Mouse (Mus musculus) right cerebral cortex, postnatal 36 days (tissue): ENCODE data around the gene Pard3.

Source experiments
- DNase-seq, 2 experiments: peaks; one replicate each; pipeline ENCODE4 v3.0.0; 2022; ENCODE audit warnings: low spot score in 2 of 2, mixed read lengths in 1 of 2

Pard3 gene

GRCm38 (mm10) chr8:127063551-127064360, at the start of gene Pard3:
TSS of gene Pard3 (plus strand) at chr8:127063893.
- DNase-seq, result peak; percentile 36 to 38

GRCm38 (mm10) chr8:127021830-127022229, 41.9 kb upstream of the Pard3 start:
- DNase-seq, result no peak

GRCm38 (mm10) chr8:127025256-127025717, 38.4 kb upstream of the Pard3 start:
- no peak for DNase-seq

GRCm38 (mm10) chr8:127025775-127026174, 37.9 kb upstream of the Pard3 start:
- no peak for DNase-seq

- no peak for DNase-seq
Observed at GRCm38 (mm10) chr8:127031476-127031875, 32.2 kb upstream of the Pard3 start.

GRCm38 (mm10) chr8:127038928-127039327, 24.8 kb upstream of the Pard3 start:
- peak; percentile 5 to 6 for DNase-seq

- DNase-seq, result no peak
Observed at GRCm38 (mm10) chr8:127049996-127050395, 13.7 kb upstream of the Pard3 start.

GRCm38 (mm10) chr8:127052132-127052531, 11.6 kb upstream of the Pard3 start:
- DNase-seq, result no peak

GRCm38 (mm10) chr8:127055081-127055480, 8.6 kb upstream of the Pard3 start:
- DNase-seq, result no peak

- no peak for DNase-seq
Observed at GRCm38 (mm10) chr8:127058759-127059158, 4.9 kb upstream of the Pard3 start.

GRCm38 (mm10) chr8:127059826-127060225, 3.9 kb upstream of the Pard3 start:
- DNase-seq, result no peak

- peak; percentile 4 to 9 for DNase-seq
Observed at GRCm38 (mm10) chr8:127064361-127065112, 844 bp downstream of the Pard3 start.

GRCm38 (mm10) chr8:127065113-127065473, 1.4 kb downstream of the Pard3 start:
- DNase-seq, result no peak

- no peak for DNase-seq
Observed at GRCm38 (mm10) chr8:127065791-127066190, 2.1 kb downstream of the Pard3 start.

GRCm38 (mm10) chr8:127066501-127066900, 2.8 kb downstream of the Pard3 start:
- no peak for DNase-seq

GRCm38 (mm10) chr8:127068719-127069118, 5.0 kb downstream of the Pard3 start:
- no peak for DNase-seq

- DNase-seq, result no peak
Observed at GRCm38 (mm10) chr8:127070225-127070624, 6.5 kb downstream of the Pard3 start.

GRCm38 (mm10) chr8:127073052-127073618, 9.4 kb downstream of the Pard3 start:
- DNase-seq, result no peak

GRCm38 (mm10) chr8:127076511-127076910, 12.8 kb downstream of the Pard3 start:
- no peak for DNase-seq

- DNase-seq, result no peak
Observed at GRCm38 (mm10) chr8:127079244-127079805, 15.6 kb downstream of the Pard3 start.

GRCm38 (mm10) chr8:127081297-127081696, 17.6 kb downstream of the Pard3 start:
- no peak for DNase-seq

GRCm38 (mm10) chr8:127082486-127082885, 18.8 kb downstream of the Pard3 start:
- DNase-seq, result no peak
